Mouse (Mus musculus) embryonic facial prominence, embryonic 10.5 days (tissue): ENCODE results near the gene Pygm. TPM values are rescaled to one million over a fixed set of nuclear protein-coding genes. Genes with fewer than 3 reads are reported as not detected.

Experiments used
- DNase-seq: peaks from one replicate; pipeline ENCODE4 v3.0.0-alpha.2; 2017; ENCODE audit warnings: low spot score
- H3K27ac ChIP-seq: fragments of 300-500 bp; sonication (generic); replicated peaks from 2 replicates; pipeline ENCODE4 v1.5.1; 2016; ENCODE audit warnings: mild to moderate bottlenecking
- H3K27me3 ChIP-seq: fragments of 300-500 bp; sonication (generic); replicated peaks from 2 replicates; pipeline ENCODE4 v1.6.1; 2016; ENCODE audit warnings: low read depth, mild to moderate bottlenecking; ENCODE audit not compliant: poor library complexity, severe bottlenecking
- H3K36me3 ChIP-seq: fragments of 300-500 bp; sonication (generic); replicated peaks from 2 replicates; pipeline ENCODE4 v1.6.1; 2016; ENCODE audit warnings: mild to moderate bottlenecking, moderate library complexity
- H3K4me1 ChIP-seq: fragments of 300-500 bp; sonication (generic); 2 replicates; pipeline ENCODE4 v1.6.1; 2016
- H3K4me3 ChIP-seq: fragments of 300-500 bp; sonication (generic); 2 replicates; pipeline ENCODE4 v1.5.1; 2016; ENCODE audit warnings: mild to moderate bottlenecking, moderate library complexity
- H3K9me3 ChIP-seq: fragments of 300-500 bp; sonication (generic); 2 replicates; pipeline ENCODE4 v1.6.1; 2016; ENCODE audit warnings: mild to moderate bottlenecking
- WGBS: fragments of 180-500 bp; shearing (Covaris S2); methylation state at CpG from one replicate; pipeline ENCODE4 v1.1.7; 2016; 5-methylcytosine and 5-hydroxymethylcytosine counted together
- microRNA-seq: library from miRNA; unstranded; fragments of <30 nt; microRNA quantifications from one replicate; pipeline ENCODE4, GENCODE M21; 2017
- polyA plus RNA-seq: library from polyadenylated mRNA; unstranded; fragments of >200 nt; fragmentation: Nextera tagmentation; extraction: Ambion mirVana; gene quantifications from 2 replicates; pipeline ENCODE4 v1.2.1, GENCODE M21; 2016

The Pygm gene
- polyA plus RNA-seq, 1 experiment from 2014 or later = 2.2 TPM

- H3K27ac ChIP-seq = no peak overlapping the region
- 58% methylated on average over 7 of the region's 7 CpGs for WGBS
- peaks cover 32% of the 10 kb centered on the region for H3K4me1 ChIP-seq
- peaks cover 68% of the 10 kb centered on the region for H3K27me3 ChIP-seq
- DNase-seq = no peak
- H3K4me3 ChIP-seq = no peak overlapping the region
- no peaks in the 10 kb centered on the region for H3K36me3 ChIP-seq
- no peaks in the 10 kb centered on the region for H3K9me3 ChIP-seq
Observed at GRCm38 (mm10) chr19:6446736-6447437, 62.7 kb downstream of the Pygm start.

Small RNA genes within 50 kb of the gene (microRNA-seq; reads per million reads assigned to microRNA genes)
- gene Mir6989 = 0.91 reads per million

Other genes with a start within 250 kb of the Pygm start
- gene Batf2, start 243.4 kb upstream of the Pygm start, polyA plus RNA-seq = not detected in 2 replicates
- gene Arl2, start 242.9 kb upstream of the Pygm start, polyA plus RNA-seq = 111 and 112 TPM in 2 replicates
- gene Majin, start 200.0 kb upstream of the Pygm start, polyA plus RNA-seq = not detected in 2 replicates
- 0.98 and 1.3 TPM in 2 replicates for gene Gpha2, start 158.0 kb upstream of the Pygm start, polyA plus RNA-seq
- gene Ppp2r5b, start 148.5 kb upstream of the Pygm start, polyA plus RNA-seq = 25.5 and 26.3 TPM in 2 replicates
- gene Atg2a, start 142.7 kb upstream of the Pygm start, polyA plus RNA-seq = 12.5 and 13.6 TPM in 2 replicates
- 81.8 and 83.5 TPM in 2 replicates for gene Ehd1, start 107.7 kb upstream of the Pygm start, polyA plus RNA-seq
- 0.12 and 0.39 TPM in 2 replicates for gene Cdc42bpg, start 77.9 kb upstream of the Pygm start, polyA plus RNA-seq
- gene Men1, start 49.4 kb upstream of the Pygm start, polyA plus RNA-seq = 122 and 130 TPM in 2 replicates
- 11.0 and 14.0 TPM in 2 replicates for gene Map4k2, start 43.3 kb upstream of the Pygm start, polyA plus RNA-seq
- gene Sf1, start 20.7 kb upstream of the Pygm start, polyA plus RNA-seq = 185 and 205 TPM in 2 replicates
- 14.2 and 18.6 TPM in 2 replicates for gene Rasgrp2, start 14.9 kb downstream of the Pygm start, polyA plus RNA-seq
- gene Nrxn2, start 34.3 kb downstream of the Pygm start, polyA plus RNA-seq = 1.9 TPM in 2 replicates
- not detected in 2 replicates for gene Slc22a12, start 158.6 kb downstream of the Pygm start, polyA plus RNA-seq